8 mouse cellular contexts compared by ENCODE assay signal in genomic region chr11:17051545-17052475, GRCm38 (mm10). TPM values are rescaled to one million over a fixed set of nuclear protein-coding genes. Genes with fewer than 3 reads are reported as not detected.
A peak's percentile ranks its signal among the peaks of the same experiment; 100 is the strongest.
DNase-seq lines count a peak whose midpoint lies in the region; ATAC-seq and TF ChIP-seq lines count a peak whose summit lies in the region.

Cnrip1 (plus strand) TSS chr11:17051586.
Plek (minus strand) TSS chr11:17052381.

- H3K36me3 ChIP-seq in hindbrain, embryonic 13.5 days = no peaks in the 10 kb centered on the region; the same call in 1 of the 2 replicates
- H3K36me3 ChIP-seq in lung, embryonic 16.5 days (ENCODE audit: control insufficient read depth, insufficient read depth, low read length) = no peaks in the 10 kb centered on the region

- H3K4me3 ChIP-seq in hindbrain, embryonic 13.5 days = peak within 1 kb of the TSS; percentile 79
- peak within 1 kb of the TSS; percentile 66 for H3K4me3 ChIP-seq in lung, embryonic 16.5 days (ENCODE audit: low read length)
- peak within 1 kb of the TSS; percentile 79 for H3K4me3 ChIP-seq in olfactory bulb, adult 2 months (ENCODE audit: insufficient read depth, low read depth, low read length)

- H3K9ac ChIP-seq in hindbrain, embryonic 13.5 days = peak within 1 kb of the TSS; percentile 91
- H3K9ac ChIP-seq in lung, embryonic 16.5 days (ENCODE audit: low read length) = peak within 1 kb of the TSS; percentile 80

- peak; percentile 17; the same call in 1 of the 2 replicates for TF ChIP-seq POLR2A in olfactory bulb, adult 2 months (IDR thresholded peaks at IDR 0.05; ENCODE audit: insufficient read depth, low read depth, low read length)

- POLR2A ChIA-PET in Patski (lab: Charles Lee) = no interaction called here

- no peak for DNase-seq in Patski (ENCODE audit: low read depth, low spot score)
- peak; percentile 96 to 98 for DNase-seq in cerebellum, postnatal 14 days
- peak; percentile 87 to 89 for DNase-seq in frontal cortex, postnatal 36 days (ENCODE audit: low spot score in 2 of 2)
- DNase-seq in layer of hippocampus, postnatal 14 days (ENCODE audit: low spot score in 2 of 2) = peak; percentile 89 to 93
- DNase-seq in testis, postnatal 14 days (ENCODE audit: low spot score) = peak; percentile 29

- peak within 1 kb of the TSS; percentile 72 for H3K4me2 ChIP-seq in hindbrain, embryonic 13.5 days
- H3K4me2 ChIP-seq in lung, embryonic 16.5 days (ENCODE audit: low read depth, low read length) = peak within 1 kb of the TSS; percentile 68

- H3K27ac ChIP-seq in hindbrain, embryonic 13.5 days = peak within 1 kb of the TSS; percentile 95
- H3K27ac ChIP-seq in lung, embryonic 16.5 days (ENCODE audit: low read length) = peak within 1 kb of the TSS; percentile 76
- H3K27ac ChIP-seq in olfactory bulb, adult 2 months (ENCODE audit: insufficient read depth, low read depth, low read length) = peak within 1 kb of the TSS; percentile 71

- no peaks in the 10 kb centered on the region for H3K9me3 ChIP-seq in hindbrain, embryonic 13.5 days
- no peaks in the 10 kb centered on the region for H3K9me3 ChIP-seq in lung, embryonic 16.5 days (ENCODE audit: control insufficient read depth, low read length)

- ATAC-seq in Patski = peak; percentile 26
- ATAC-seq in hindbrain, embryonic 13.5 days (ENCODE audit: low FRiP score) = peak; percentile 98
- ATAC-seq in lung, embryonic 16.5 days (ENCODE audit: low read depth) = peak; percentile 97

- WGBS in hindbrain, embryonic 13.5 days = under 1% methylated on average over 37 of the region's 38 CpGs
- WGBS in lung, embryonic 16.5 days = under 1% methylated on average over 38 of the region's 38 CpGs
- WGBS in olfactory bulb, adult 2 months = under 1% methylated on average over 38 of the region's 38 CpGs

- no peak for TF ChIP-seq CTCF in Patski (IDR thresholded peaks at IDR 0.05)
- no peak for TF ChIP-seq CTCF in olfactory bulb, adult 2 months (IDR thresholded peaks at IDR 0.05; ENCODE audit: insufficient read depth, low read depth, low read length)

- peaks cover 26% of the 10 kb centered on the region for H3K4me1 ChIP-seq in hindbrain, embryonic 13.5 days (replicated peaks)
- H3K4me1 ChIP-seq in lung, embryonic 16.5 days (replicated peaks; ENCODE audit: control insufficient read depth, insufficient read depth, low read length) = peaks cover 3% of the 10 kb centered on the region; the same call in 1 of the 2 replicates
- peaks cover 2% of the 10 kb centered on the region; the same call in 1 of the 2 replicates for H3K4me1 ChIP-seq in olfactory bulb, adult 2 months (ENCODE audit: control insufficient read depth, insufficient read depth, low read length)

- CTCF ChIA-PET in Patski (lab: Charles Lee) = no interaction called here

- H3K27me3 ChIP-seq in Patski = peaks cover 44% of the 10 kb centered on the region
- H3K27me3 ChIP-seq in hindbrain, embryonic 13.5 days = no peaks in the 10 kb centered on the region
- H3K27me3 ChIP-seq in lung, embryonic 16.5 days (ENCODE audit: control insufficient read depth, insufficient read depth, low read depth, low read length) = no peaks in the 10 kb centered on the region

- in situ Hi-C loops in Patski (cut with MboI; ENCODE audit: low pct_unique_long_range_greater_than_20kb) = no loop called here

RNA-seq across cellular contexts. Expression of gene Cnrip1, which starts in this region (rescaled TPM):
- 0.08 TPM for polyA plus RNA-seq in Patski (2021)
- 99.1 and 99.3 TPM in 2 replicates for polyA plus RNA-seq in hindbrain, embryonic 13.5 days (2015; fragmentation: Nextera tagmentation; extraction: Ambion mirVana)
- total RNA-seq in layer of hippocampus, postnatal 14 days (2021) = 100 to 1,000 TPM; 150 to 151 TPM
- polyA plus RNA-seq in lung, embryonic 16.5 days (2015; fragmentation: Nextera tagmentation; extraction: Ambion mirVana) = 34.1 and 35.0 TPM in 2 replicates
- polyA plus RNA-seq in olfactory bulb, adult 2 months (2012; ENCODE audit: insufficient read depth, insufficient read length, low replicate concordance, missing spikeins) = not detected in 2 replicates

RNA-seq across cellular contexts. Expression of gene Plek, which starts in this region (rescaled TPM):
- not detected for polyA plus RNA-seq in Patski (2021)
- 4.0 and 4.6 TPM in 2 replicates for polyA plus RNA-seq in hindbrain, embryonic 13.5 days (2015; fragmentation: Nextera tagmentation; extraction: Ambion mirVana)
- total RNA-seq in layer of hippocampus, postnatal 14 days (2021) = 1 to 10 TPM; 3.8 to 4.9 TPM
- 5.0 and 5.2 TPM in 2 replicates for polyA plus RNA-seq in lung, embryonic 16.5 days (2015; fragmentation: Nextera tagmentation; extraction: Ambion mirVana)
- not detected in 2 replicates for polyA plus RNA-seq in olfactory bulb, adult 2 months (2012; ENCODE audit: insufficient read depth, insufficient read length, low replicate concordance, missing spikeins)

Comparison
In these comparisons a context has a peak if more than half of its experiments do, and no peak if none do; other contexts are left out.
1. Peak in ATAC-seq in Patski; RNA of the genes that start here not detected or under 1 TPM.
2. ATAC-seq: peak in every context shown above with its lines; median percentile 98 in hindbrain, embryonic 13.5 days; 97 in lung, embryonic 16.5 days; 26 in Patski.